Mouse (Mus musculus): ENCODE measurements around the gene Olfr56. TPM values are rescaled to one million over a fixed set of nuclear protein-coding genes. Genes with fewer than 3 reads are reported as not detected.
"Not testable (repeated sequence)": the region's sequence is repeated elsewhere in the genome, so short reads cannot be mapped to it uniquely, and the experiment has no call there.

Gene Olfr56
- polyA plus RNA-seq, 1 experiment from 2014 or later, result not detected

DNA sequence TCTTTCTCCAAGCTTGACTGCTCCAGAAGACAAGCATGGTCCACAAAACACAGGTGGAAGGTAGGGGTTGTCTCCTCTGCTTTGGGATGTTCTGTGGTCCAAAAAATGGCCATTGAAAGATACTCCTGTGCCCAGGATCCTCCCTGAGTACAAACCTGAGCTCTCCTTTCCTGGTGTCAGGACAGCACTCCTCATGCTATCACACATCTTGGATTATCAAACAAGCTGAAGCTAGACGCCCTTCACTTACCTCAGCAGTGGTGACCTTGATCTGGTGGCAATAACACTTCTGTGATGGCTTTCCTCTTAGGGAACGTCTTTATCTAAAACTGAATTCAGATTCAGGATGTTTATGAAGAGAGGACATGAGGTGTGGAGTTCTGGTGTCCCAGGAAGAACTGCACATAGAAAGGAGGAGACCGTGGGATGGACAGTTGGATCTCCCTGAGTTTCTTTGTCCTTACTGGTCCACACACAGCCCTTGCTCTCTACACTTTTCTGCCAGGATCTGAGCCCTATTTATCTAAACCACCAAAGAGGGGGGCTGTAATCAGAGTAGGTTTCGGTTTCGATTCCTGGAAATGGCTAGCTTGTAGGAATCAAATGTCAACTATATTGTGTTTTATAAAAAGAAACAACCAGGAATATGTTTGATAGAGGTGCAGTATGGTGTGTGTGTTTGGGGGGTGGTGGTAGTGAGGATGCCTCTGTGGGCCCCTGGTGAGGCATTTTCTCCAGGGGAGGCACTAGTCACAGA, 85.2 kb downstream of the Olfr56 start, which contains the start of gene Tgtp2:
TSS of gene Tgtp2 (minus strand) at position 494 of the 757 bp plus-strand sequence.
- H3K4me2 ChIP-seq; H3K9me3 ChIP-seq (replicated peaks); H3K9ac ChIP-seq (replicated peaks); H3K27ac ChIP-seq (replicated peaks); H3K27me3 ChIP-seq (replicated peaks); H3K36me3 ChIP-seq; ATAC-seq (ENCODE audit: low FRiP score); H3K4me1 ChIP-seq; H3K4me3 ChIP-seq (replicated peaks): not testable (repeated sequence)
- 83% methylated on average over 5 of the region's 5 CpGs for WGBS

DNA sequence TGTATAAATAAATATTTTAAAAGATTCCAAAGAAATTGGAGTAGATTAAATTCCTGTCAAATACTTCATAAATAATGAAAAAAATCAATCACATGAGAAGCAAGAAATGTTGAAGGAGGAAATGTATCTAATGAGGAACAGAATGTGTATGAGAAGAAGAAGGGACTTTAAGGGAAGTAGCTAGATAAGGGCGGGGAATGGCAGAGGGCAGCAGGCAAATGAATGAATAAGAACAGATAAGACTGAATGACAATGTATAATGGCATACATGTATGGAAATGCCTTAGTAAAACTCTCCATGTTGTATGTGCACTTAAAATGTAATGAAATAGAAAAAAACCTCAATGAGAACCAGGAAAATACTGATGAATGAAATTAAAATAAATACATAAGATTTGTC, 89.7 kb downstream of the Olfr56 start:
- WGBS, result 92% methylated on average over 1 of the region's 1 CpGs
- Histone ChIP-seq H3K27me3 (replicated peaks) (no peaks in the 10 kb centered on the region), H3K9me3 (replicated peaks) (no peaks in the 10 kb centered on the region), H3K36me3 (no peaks in the 10 kb centered on the region), H3K4me1 (no peaks in the 10 kb centered on the region), H3K4me3 (replicated peaks) (no peak overlapping the region), H3K4me2 (no peak overlapping the region), H3K27ac (replicated peaks) (no peak overlapping the region), H3K9ac (replicated peaks) (no peak overlapping the region)
- ATAC-seq (ENCODE audit: low FRiP score), result no peak

- WGBS, result 84% methylated on average over 6 of the region's 6 CpGs
- not testable (repeated sequence) for H3K4me1 ChIP-seq; H3K4me3 ChIP-seq (replicated peaks); H3K27me3 ChIP-seq (replicated peaks); H3K4me2 ChIP-seq; H3K36me3 ChIP-seq; H3K9me3 ChIP-seq (replicated peaks); ATAC-seq (ENCODE audit: low FRiP score); H3K27ac ChIP-seq (replicated peaks); H3K9ac ChIP-seq (replicated peaks)
Measured at GRCm38 (mm10) chr11:49076001-49076757, 97.5 kb downstream of the Olfr56 start, which contains the start of gene Ifi47. Gene Ifi47, plus strand, starts transcription at chr11:49076587.

DNA sequence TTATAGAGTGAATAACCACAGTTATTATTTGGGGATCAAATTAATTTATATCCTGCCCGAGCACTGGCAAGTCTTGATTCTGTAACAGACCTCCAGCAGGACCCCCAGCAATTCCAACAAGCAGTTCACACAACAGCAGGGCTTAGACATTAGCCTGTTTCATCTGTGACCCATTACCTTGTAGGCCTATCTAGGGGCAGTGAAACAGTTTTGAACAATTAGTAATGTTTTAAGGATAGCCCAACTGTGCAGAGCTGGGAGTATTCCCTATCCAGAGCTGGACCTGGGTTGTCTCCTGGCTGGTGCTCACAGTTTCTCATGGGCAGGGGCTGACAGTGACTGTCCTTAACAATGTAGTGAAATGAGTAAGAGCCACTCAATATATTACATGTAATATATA, 98.3 kb downstream of the Olfr56 start:
- Histone ChIP-seq H3K4me3 (replicated peaks) (no peak overlapping the region), H3K4me1 (no peaks in the 10 kb centered on the region), H3K36me3 (no peaks in the 10 kb centered on the region), H3K4me2 (no peak overlapping the region), H3K9me3 (replicated peaks) (no peaks in the 10 kb centered on the region), H3K9ac (replicated peaks) (no peak overlapping the region), H3K27ac (replicated peaks) (no peak overlapping the region), H3K27me3 (replicated peaks) (no peaks in the 10 kb centered on the region)
- ATAC-seq (ENCODE audit: low FRiP score), result no peak
- WGBS, result 83% methylated on average over 1 of the region's 1 CpGs

GRCm38 (mm10) chr11:49078719-49079118, 100.0 kb downstream of the Olfr56 start:
- H3K4me1 ChIP-seq, result no peaks in the 10 kb centered on the region
- no peak for ATAC-seq (ENCODE audit: low FRiP score)
- no peaks in the 10 kb centered on the region for H3K36me3 ChIP-seq
- no peak overlapping the region for H3K4me3 ChIP-seq (replicated peaks)
- no peak overlapping the region for H3K27ac ChIP-seq (replicated peaks)
- no peak overlapping the region for H3K9ac ChIP-seq (replicated peaks)
- H3K9me3 ChIP-seq (replicated peaks), result no peaks in the 10 kb centered on the region
- H3K4me2 ChIP-seq, result no peak overlapping the region
- H3K27me3 ChIP-seq (replicated peaks), result no peaks in the 10 kb centered on the region
- 92% methylated on average over 3 of the region's 3 CpGs for WGBS

DNA sequence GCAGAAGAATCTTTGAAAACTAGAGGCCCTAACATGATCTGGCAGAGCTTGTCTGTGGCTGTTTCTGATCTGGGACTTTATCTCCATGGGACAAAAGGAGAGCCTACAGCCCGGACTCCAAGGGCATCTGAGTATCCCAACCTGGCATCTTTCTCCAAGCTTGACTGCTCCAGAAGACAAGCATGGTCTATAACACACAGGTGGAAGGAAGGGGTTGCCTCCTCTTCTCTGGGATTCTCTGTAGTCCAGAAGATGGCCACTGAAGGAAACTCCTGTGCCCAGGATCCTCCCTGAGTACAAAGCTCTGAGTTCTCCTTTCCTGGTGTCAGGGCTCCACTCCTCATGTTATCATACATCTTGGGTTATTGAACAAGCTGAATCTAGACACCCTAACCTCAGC, 101.9 kb downstream of the Olfr56 start:
- H3K36me3 ChIP-seq, result no peaks in the 10 kb centered on the region
- 79% methylated on average over 1 of the region's 1 CpGs for WGBS
- no peak overlapping the region for H3K4me3 ChIP-seq (replicated peaks)
- H3K27ac ChIP-seq (replicated peaks), result no peak overlapping the region
- H3K9me3 ChIP-seq (replicated peaks), result no peaks in the 10 kb centered on the region
- no peaks in the 10 kb centered on the region for H3K4me1 ChIP-seq
- no peak overlapping the region for H3K9ac ChIP-seq (replicated peaks)
- no peaks in the 10 kb centered on the region for H3K27me3 ChIP-seq (replicated peaks)
- no peak overlapping the region for H3K4me2 ChIP-seq
- no peak for ATAC-seq (ENCODE audit: low FRiP score)

GRCm38 (mm10) chr11:49081356-49081755, 102.7 kb downstream of the Olfr56 start:
- H3K27me3 ChIP-seq (replicated peaks), result no peaks in the 10 kb centered on the region
- 86% methylated on average over 4 of the region's 4 CpGs for WGBS

GRCm38 (mm10) chr11:49081886-49082285, 103.2 kb downstream of the Olfr56 start:
- H3K9ac ChIP-seq (replicated peaks), result no peak overlapping the region
- H3K36me3 ChIP-seq, result no peaks in the 10 kb centered on the region
- 84% methylated on average over 3 of the region's 3 CpGs for WGBS
- no peak overlapping the region for H3K4me2 ChIP-seq
- no peaks in the 10 kb centered on the region for H3K9me3 ChIP-seq (replicated peaks)
- H3K27me3 ChIP-seq (replicated peaks), result no peaks in the 10 kb centered on the region
- no peaks in the 10 kb centered on the region for H3K4me1 ChIP-seq
- H3K27ac ChIP-seq (replicated peaks), result no peak overlapping the region
- no peak for ATAC-seq (ENCODE audit: low FRiP score)
- no peak overlapping the region for H3K4me3 ChIP-seq (replicated peaks)

More at GRCm38 (mm10) chr11:49081356-49081755, 102.7 kb downstream of the Olfr56 start:
- H3K9ac ChIP-seq (replicated peaks), result no peak overlapping the region
- no peak overlapping the region for H3K27ac ChIP-seq (replicated peaks)
- H3K9me3 ChIP-seq (replicated peaks), result no peaks in the 10 kb centered on the region
- H3K4me1 ChIP-seq, result no peaks in the 10 kb centered on the region
- ATAC-seq (ENCODE audit: low FRiP score), result no peak
- H3K4me2 ChIP-seq, result no peak overlapping the region
- no peaks in the 10 kb centered on the region for H3K36me3 ChIP-seq
- no peak overlapping the region for H3K4me3 ChIP-seq (replicated peaks)

GRCm38 (mm10) chr11:49083146-49083545, 104.5 kb downstream of the Olfr56 start:
- WGBS, result 98% methylated on average over 1 of the region's 1 CpGs
- no peak overlapping the region for H3K4me2 ChIP-seq
- no peaks in the 10 kb centered on the region for H3K36me3 ChIP-seq
- no peak overlapping the region for H3K27ac ChIP-seq (replicated peaks)
- no peaks in the 10 kb centered on the region for H3K27me3 ChIP-seq (replicated peaks)
- no peaks in the 10 kb centered on the region for H3K9me3 ChIP-seq (replicated peaks)
- H3K9ac ChIP-seq (replicated peaks), result no peak overlapping the region
- H3K4me3 ChIP-seq (replicated peaks), result no peak overlapping the region
- no peak for ATAC-seq (ENCODE audit: low FRiP score)
- H3K4me1 ChIP-seq, result no peaks in the 10 kb centered on the region

DNA sequence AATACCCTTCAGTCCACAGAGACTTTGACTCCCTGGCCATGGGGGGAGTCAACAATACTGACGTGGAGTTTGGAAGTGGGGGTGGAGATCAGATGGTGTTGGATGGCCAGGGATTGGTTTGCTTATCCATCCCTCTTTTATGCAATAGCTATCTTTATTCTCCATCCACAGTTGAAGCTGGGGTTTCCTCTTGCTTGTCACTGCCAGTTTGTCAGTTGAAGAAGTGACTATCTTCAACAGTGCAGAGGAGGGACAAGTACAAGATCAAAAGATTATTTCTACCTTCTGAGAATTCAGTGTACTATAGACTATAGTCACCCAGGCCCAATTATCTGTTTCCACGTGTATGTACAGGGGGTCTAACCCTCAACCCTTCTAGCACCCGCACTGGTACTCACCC, 105.1 kb downstream of the Olfr56 start:
- Histone ChIP-seq H3K27me3 (replicated peaks) (no peaks in the 10 kb centered on the region), H3K4me1 (no peaks in the 10 kb centered on the region), H3K27ac (replicated peaks) (no peak overlapping the region), H3K9ac (replicated peaks) (no peak overlapping the region), H3K9me3 (replicated peaks) (no peaks in the 10 kb centered on the region), H3K4me2 (no peak overlapping the region), H3K4me3 (replicated peaks) (no peak overlapping the region), H3K36me3 (no peaks in the 10 kb centered on the region)
- ATAC-seq (ENCODE audit: low FRiP score), result no peak
- WGBS, result 80% methylated on average over 3 of the region's 3 CpGs

GRCm38 (mm10) chr11:49084385-49084784, 105.7 kb downstream of the Olfr56 start:
- no peaks in the 10 kb centered on the region for H3K9me3 ChIP-seq (replicated peaks)
- H3K36me3 ChIP-seq, result no peaks in the 10 kb centered on the region
- H3K27me3 ChIP-seq (replicated peaks), result no peaks in the 10 kb centered on the region
- ATAC-seq (ENCODE audit: low FRiP score), result no peak
- H3K4me2 ChIP-seq, result no peak overlapping the region
- WGBS, result 88% methylated on average over 1 of the region's 1 CpGs
- H3K9ac ChIP-seq (replicated peaks), result no peak overlapping the region
- no peaks in the 10 kb centered on the region for H3K4me1 ChIP-seq
- H3K4me3 ChIP-seq (replicated peaks), result no peak overlapping the region
- no peak overlapping the region for H3K27ac ChIP-seq (replicated peaks)

DNA sequence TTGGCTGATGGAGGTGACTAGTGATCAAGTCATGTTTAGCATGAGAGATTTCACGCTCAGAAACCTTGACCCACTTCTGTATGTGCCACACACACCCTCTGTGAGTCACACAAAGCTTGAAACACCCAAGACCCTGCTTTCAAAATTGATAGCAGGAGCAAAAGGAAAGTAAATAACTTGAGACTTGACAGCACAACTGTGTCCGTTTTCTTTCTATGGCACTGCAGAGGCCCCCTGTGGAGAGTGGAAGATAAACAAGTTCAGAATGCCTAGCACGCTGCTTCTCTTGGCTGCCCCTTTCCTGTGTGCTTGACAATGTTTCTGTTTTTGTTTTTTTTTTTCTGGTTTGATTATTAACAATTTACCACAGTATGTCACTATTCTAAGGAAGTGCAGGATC, 106.2 kb downstream of the Olfr56 start:
- Histone ChIP-seq H3K27ac (replicated peaks) (no peak overlapping the region), H3K36me3 (no peaks in the 10 kb centered on the region), H3K9ac (replicated peaks) (no peak overlapping the region), H3K9me3 (replicated peaks) (no peaks in the 10 kb centered on the region), H3K4me1 (no peaks in the 10 kb centered on the region), H3K27me3 (replicated peaks) (no peaks in the 10 kb centered on the region), H3K4me2 (no peak overlapping the region), H3K4me3 (replicated peaks) (no peak overlapping the region)
- ATAC-seq (ENCODE audit: low FRiP score), result no peak
- WGBS, result 35% methylated on average over 3 of the region's 3 CpGs
